Mouse (Mus musculus): Measurements from ENCODE around the gene Cers3.

The Cers3 gene

DNA sequence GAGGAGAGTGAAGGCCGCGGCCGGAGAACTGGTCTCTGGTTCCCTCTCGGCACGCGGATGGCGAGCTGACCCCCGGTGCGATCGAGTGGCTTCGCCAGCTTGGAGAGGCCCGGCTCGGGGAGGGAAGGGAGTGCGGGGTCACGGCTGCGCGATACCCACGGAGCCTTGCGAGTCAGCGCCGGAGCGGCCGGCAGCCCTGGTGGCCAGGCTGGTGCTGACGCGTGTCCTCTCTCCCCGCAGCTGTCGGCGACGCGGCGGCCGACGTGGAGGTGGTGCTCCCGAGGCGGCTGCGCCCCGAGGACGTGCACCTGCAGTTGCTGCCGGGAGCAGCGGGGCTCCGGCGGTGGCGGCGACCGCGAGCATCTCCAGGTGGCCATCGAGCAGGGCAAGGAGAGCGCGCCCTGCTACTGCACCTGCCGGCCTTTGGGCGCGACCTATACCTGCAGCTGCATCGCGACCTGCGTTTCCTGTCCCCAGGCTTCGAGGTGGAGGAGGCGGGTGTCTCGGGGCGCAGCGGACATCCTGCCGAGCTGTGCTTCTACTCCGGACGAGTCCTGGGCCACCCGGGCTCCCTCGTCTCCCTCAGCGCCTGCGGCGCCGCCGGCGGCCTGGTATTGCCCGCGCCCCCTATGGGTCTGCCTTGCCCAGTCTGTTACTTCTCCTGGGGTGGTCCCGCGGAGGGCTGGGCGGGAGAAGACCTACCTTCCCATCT, 96.9 kb downstream of the Cers3 start:
- peak; percentile 66 for DNase-seq (ENCODE audit: low read depth)

GRCm38 (mm10) chr7:66841165-66841564, 97.9 kb downstream of the Cers3 start:
- no peak for DNase-seq (ENCODE audit: low read depth)

DNA sequence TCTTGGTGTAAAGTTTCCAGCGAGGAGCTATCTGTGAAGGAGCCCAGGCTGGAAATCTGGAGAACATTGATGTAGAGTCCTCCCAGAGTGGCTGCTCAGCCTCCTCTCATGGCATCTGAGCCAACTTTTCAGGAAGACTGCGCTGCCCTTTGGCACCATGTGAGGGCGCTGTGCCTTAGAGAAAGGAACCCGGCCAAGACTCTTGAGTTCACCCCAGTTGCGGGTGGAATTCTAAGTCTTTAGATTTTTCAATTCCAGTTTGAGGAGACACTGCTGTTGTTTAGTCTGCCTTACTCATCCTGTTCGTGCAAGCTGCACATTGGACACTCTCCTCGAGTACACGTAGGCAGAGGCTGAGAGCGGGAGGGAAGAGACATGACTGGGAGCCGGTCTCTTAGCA, 98.7 kb downstream of the Cers3 start:
- peak; percentile 47 for DNase-seq (ENCODE audit: low read depth)

DNA sequence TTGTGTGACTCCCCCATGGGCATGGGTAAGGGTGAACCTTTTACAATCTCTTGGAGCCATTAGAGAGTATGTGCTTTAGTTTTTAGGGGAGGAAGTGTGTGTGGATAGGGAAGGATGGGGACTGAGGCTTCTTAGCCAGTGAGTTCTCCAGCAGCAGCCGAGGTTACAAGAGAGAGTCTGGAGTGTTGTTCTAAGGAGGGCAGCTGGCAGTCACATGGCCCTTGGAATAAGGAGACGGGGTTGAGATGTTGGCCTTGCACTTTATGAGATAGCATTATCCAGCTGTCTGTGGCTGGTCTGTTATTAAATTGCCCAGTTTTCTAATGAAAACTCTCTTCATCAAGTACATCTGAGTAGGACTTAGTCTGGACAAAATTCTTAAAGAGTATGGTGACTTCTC, 100.5 kb downstream of the Cers3 start:
- DNase-seq (ENCODE audit: low read depth) = no peak

GRCm38 (mm10) chr7:66846582-66846981, 103.3 kb downstream of the Cers3 start:
- no peak for DNase-seq (ENCODE audit: low read depth)

DNA sequence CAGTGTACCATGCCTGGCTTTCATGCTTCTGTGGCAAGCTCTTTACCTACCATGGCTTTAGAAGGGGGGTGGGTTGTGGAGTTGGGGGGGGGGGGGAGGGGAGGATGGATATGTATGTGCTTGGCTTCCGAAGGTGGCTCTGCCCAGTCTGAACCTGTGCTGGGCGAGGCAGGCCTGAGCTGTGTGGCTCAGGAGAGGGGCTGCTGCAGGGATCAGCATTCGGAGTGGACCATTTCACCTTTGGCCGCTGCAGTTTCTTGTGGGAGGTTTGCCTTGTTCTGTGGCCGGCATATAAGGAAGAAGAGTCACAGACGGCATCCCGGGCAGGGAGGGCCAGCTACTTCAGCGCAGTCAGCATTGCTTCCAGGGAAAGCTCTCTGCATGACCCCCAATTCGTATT, 104.0 kb downstream of the Cers3 start:
- DNase-seq (ENCODE audit: low read depth) = no peak

DNA sequence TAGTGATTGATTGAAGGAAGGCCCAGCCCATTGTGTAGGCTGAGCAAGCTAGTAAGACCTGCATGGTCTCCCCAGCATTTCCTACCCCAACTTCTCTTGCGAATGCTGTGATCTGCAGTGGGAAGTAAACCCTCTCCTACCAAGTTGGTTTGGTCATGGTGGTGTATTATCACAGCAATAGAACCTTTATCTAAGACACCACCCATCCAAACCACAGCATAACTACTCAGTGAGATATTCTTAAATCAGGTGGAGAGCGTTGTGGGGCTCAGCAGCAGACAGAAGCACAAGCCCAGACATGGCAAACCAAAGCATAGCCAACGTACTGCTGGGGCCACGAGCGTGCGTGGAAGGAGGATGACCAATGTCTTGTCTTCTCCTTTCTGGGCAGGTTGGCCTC, 106.0 kb downstream of the Cers3 start:
- DNase-seq (ENCODE audit: low read depth) = no peak

- no peak for DNase-seq (ENCODE audit: low read depth)
Observed at GRCm38 (mm10) chr7:66852164-66852563, 108.9 kb downstream of the Cers3 start.

DNA sequence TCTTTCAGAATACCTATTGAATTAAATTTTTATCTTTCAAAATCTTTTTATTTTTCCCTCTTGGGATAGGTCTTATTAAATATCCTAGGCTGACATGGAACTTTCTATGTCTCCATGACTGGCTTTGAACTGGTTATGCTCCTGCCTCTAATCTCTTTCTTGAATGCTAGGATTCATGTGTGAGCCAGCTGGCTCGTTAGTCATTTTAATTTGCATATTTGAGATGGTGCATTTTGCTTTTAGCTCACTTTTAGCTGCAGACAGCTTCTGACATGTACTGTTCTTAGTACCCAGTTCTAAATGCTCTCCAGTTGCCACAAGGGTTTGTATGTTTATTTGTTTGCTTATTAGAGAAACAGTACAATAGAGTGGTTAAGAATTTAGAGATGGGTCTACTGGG, 114.3 kb downstream of the Cers3 start:
- DNase-seq (ENCODE audit: low read depth) = no peak

DNA sequence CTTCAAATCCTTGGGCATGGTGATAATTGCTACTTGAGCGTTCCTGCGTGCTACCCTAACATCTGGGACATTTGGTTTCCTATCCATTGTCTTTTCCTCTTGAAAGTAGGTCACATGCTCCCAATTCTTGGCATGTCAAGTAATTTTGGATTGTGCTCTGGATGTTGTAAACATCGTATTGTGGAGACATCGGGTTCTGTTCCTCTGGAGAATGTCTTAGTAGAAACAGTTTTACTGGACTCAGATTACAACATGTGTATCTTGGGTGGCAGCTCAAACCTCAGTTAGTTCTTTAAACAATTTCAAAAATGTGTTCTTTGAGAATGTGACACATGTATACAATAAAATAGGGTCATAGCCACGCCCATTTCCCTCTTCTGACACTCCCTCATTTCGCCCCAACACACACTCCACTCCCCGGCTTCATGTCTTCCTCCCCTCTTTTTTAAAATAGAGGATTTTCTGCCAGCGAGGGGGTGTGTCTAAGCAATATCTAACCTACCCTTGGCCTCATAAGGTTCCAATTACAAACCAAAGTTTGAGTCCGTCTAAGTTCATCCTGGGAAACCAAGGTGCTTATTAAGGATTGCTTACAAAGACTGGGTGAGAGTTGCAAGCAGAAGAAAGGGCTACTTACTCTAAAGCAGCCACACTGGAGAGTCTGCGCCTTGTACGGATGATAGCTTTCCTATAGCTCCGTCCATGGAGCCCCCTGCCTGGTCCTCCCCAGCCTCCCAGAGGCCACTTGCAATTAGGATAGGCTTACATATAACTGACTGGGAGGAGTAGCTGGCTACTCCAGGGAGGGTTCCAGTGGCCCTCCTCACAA, 115.2 kb downstream of the Cers3 start:
- DNase-seq (ENCODE audit: low read depth) = no peak

DNA sequence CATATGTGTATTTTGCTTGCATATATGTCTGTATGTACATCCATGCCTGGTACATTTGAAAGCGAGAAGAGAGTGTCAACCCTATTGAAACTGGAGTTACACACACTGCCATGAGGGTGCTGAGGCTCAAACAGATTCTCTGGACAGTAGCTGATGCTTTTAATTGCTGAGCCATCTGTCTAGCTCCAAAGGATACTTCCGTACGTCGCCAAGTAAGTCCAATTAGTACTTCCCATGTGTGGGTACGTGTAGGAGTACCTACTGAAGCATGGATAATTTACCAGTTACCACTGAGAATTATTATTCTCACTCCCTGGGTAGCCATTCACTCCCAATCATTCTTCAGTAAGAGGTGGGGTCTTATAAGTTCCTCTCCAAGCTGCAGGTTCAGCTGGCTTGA, 115.9 kb downstream of the Cers3 start:
- no peak for DNase-seq (ENCODE audit: low read depth)

GRCm38 (mm10) chr7:66866944-66867718, 123.8 kb downstream of the Cers3 start:
- no peak for DNase-seq (ENCODE audit: low read depth)

- no peak for DNase-seq (ENCODE audit: low read depth)
Observed at GRCm38 (mm10) chr7:66867719-66868501, 124.6 kb downstream of the Cers3 start.

- no peak for DNase-seq (ENCODE audit: low read depth)
Observed at GRCm38 (mm10) chr7:66871520-66871919, 128.2 kb downstream of the Cers3 start.

- no peak for DNase-seq (ENCODE audit: low read depth)
Observed at GRCm38 (mm10) chr7:66871940-66872511, 128.7 kb downstream of the Cers3 start.

- no peak for DNase-seq (ENCODE audit: low read depth)
Observed at GRCm38 (mm10) chr7:66873235-66873634, 129.9 kb downstream of the Cers3 start.

All from naive thymus-derived CD4-positive, alpha-beta T cell, adult 2 months (primary cell).